Comparison of ENCODE assay signal across 8 mouse cellular contexts in the genomic region with DNA sequence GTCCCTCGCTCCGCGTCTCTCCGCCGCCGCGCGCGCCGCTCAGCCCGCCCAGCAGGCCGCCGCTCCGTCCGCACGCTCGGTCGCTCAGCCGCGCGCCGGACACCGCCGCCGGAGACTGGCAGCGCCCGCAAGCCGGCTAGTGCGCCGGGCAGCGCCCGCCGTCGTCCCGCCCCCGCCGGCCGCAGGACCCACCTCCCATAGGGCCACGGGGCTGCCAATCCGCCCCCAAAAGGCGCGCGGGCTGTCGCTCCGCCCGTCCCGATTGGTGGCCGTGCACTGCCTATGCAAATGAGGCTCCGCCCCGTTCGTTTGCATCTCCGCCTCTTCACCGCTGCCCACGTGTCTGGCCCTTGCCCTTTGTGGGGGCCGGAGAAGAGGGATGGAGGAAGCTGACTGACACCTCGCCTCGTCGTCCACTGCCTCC. TPM values are rescaled to one million over a fixed set of nuclear protein-coding genes. Genes with fewer than 3 reads are reported as not detected.
DNase-seq lines count a peak whose midpoint lies in the region; ATAC-seq and TF ChIP-seq lines count a peak whose summit lies in the region.

No protein-coding gene starts in this region.

- 0 out of 2 replicates have a peak overlapping the region, but pooled peaks have one; percentile 32 for H3K4me2 ChIP-seq in CH12.LX (ENCODE audit: insufficient read depth, low read depth, poor library complexity, severe bottlenecking)
- peak overlapping the region; percentile 85 for H3K4me2 ChIP-seq in heart, embryonic 15.5 days
- H3K4me2 ChIP-seq in liver, embryonic 12.5 days, result peak overlapping the region; percentile 96
- peak overlapping the region; percentile 84 for H3K4me2 ChIP-seq in stomach, embryonic 14.5 days (replicated peaks; ENCODE audit: low read depth, low read length)

- H3K4me1 ChIP-seq in CH12.LX (ENCODE audit: control insufficient read depth in 1 of 2, insufficient read depth in 2 of 2), result peaks cover 5 to 35% of the 10 kb centered on the region in 2 experiments
- H3K4me1 ChIP-seq in forebrain, embryonic 10.5 days, result peaks cover 29% of the 10 kb centered on the region
- peaks cover 12% of the 10 kb centered on the region for H3K4me1 ChIP-seq in heart, embryonic 15.5 days (replicated peaks)
- peaks cover 23% of the 10 kb centered on the region for H3K4me1 ChIP-seq in liver, embryonic 12.5 days
- H3K4me1 ChIP-seq in stomach, embryonic 14.5 days (ENCODE audit: control insufficient read depth, insufficient read depth, low read length), result peaks cover 5% of the 10 kb centered on the region

- peak; percentile 79 for TF ChIP-seq POLR2A in CH12.LX (IDR thresholded peaks at IDR 0.05; ENCODE audit: low read depth, low read length)

- H3K27me3 ChIP-seq in CH12.LX (replicated peaks), result no peaks in the 10 kb centered on the region
- H3K27me3 ChIP-seq in forebrain, embryonic 10.5 days (ENCODE audit: poor library complexity, severe bottlenecking), result no peaks in the 10 kb centered on the region
- H3K27me3 ChIP-seq in heart, embryonic 15.5 days, result no peaks in the 10 kb centered on the region
- no peaks in the 10 kb centered on the region for H3K27me3 ChIP-seq in liver, embryonic 12.5 days (replicated peaks)
- no peaks in the 10 kb centered on the region for H3K27me3 ChIP-seq in stomach, embryonic 14.5 days (ENCODE audit: control insufficient read depth, insufficient read depth, low read length)

- peak overlapping the region in 2 of 3 experiments; percentile 84 to 89 for H3K4me3 ChIP-seq in CH12.LX (replicated peaks in 1 of 3; ENCODE audit: low read depth in 2 of 3, low read length in 2 of 3, poor library complexity in 1 of 3)
- H3K4me3 ChIP-seq in forebrain, embryonic 10.5 days, result peak overlapping the region; percentile 86
- peak overlapping the region; percentile 74 for H3K4me3 ChIP-seq in heart, embryonic 15.5 days
- H3K4me3 ChIP-seq in liver, embryonic 12.5 days, result peak overlapping the region; percentile 82
- H3K4me3 ChIP-seq in stomach, embryonic 14.5 days (ENCODE audit: low read depth, low read length), result peak overlapping the region; percentile 74

- TF ChIP-seq RAD21 in CH12.LX (IDR thresholded peaks at IDR 0.05; ENCODE audit: low read depth, low read length), result no peak

- peaks cover 0 to 8% of the 10 kb centered on the region in 2 experiments for H3K36me3 ChIP-seq in CH12.LX (replicated peaks in 1 of 2; ENCODE audit: control insufficient read depth in 1 of 2, insufficient read depth in 1 of 2, low read length in 1 of 2)
- H3K36me3 ChIP-seq in forebrain, embryonic 10.5 days (replicated peaks), result peaks cover 4% of the 10 kb centered on the region; the same call in 1 of the 2 replicates
- H3K36me3 ChIP-seq in heart, embryonic 15.5 days, result no peaks in the 10 kb centered on the region
- no peaks in the 10 kb centered on the region for H3K36me3 ChIP-seq in liver, embryonic 12.5 days
- H3K36me3 ChIP-seq in stomach, embryonic 14.5 days (ENCODE audit: control insufficient read depth, insufficient read depth, low read length), result no peaks in the 10 kb centered on the region

- no peak for TF ChIP-seq EP300 in CH12.LX (IDR thresholded peaks at IDR 0.05; ENCODE audit: low read length)

- peak overlapping the region; percentile 57 for H3K9ac ChIP-seq in CH12.LX (ENCODE audit: insufficient read depth, low read depth)
- H3K9ac ChIP-seq in heart, embryonic 15.5 days, result peak overlapping the region; percentile 71
- peak overlapping the region; percentile 84 for H3K9ac ChIP-seq in liver, embryonic 12.5 days
- peak overlapping the region; percentile 49 for H3K9ac ChIP-seq in stomach, embryonic 14.5 days (replicated peaks; ENCODE audit: low read depth, low read length)

- peak overlapping the region; percentile 9 for H3K27ac ChIP-seq in CH12.LX (ENCODE audit: insufficient read depth, low read depth)
- H3K27ac ChIP-seq in forebrain, embryonic 10.5 days, result peak overlapping the region; percentile 94
- peak overlapping the region; percentile 80 for H3K27ac ChIP-seq in heart, embryonic 15.5 days
- H3K27ac ChIP-seq in liver, embryonic 12.5 days, result peak overlapping the region; percentile 84
- peak overlapping the region; percentile 69 for H3K27ac ChIP-seq in stomach, embryonic 14.5 days (ENCODE audit: low read length)

- ATAC-seq in heart, embryonic 15.5 days (replicated peaks; ENCODE audit: insufficient number of reproducible peaks, insufficient read depth, low FRiP score, low read depth), result peak; percentile 99
- ATAC-seq in liver, embryonic 12.5 days, result peak; percentile 99
- peak; percentile 98 for ATAC-seq in stomach, embryonic 14.5 days (ENCODE audit: insufficient number of reproducible peaks, insufficient read depth, low FRiP score, low read depth)

- peaks cover 3% of the 10 kb centered on the region for H3K9me3 ChIP-seq in CH12.LX (replicated peaks; ENCODE audit: low read length)
- peaks cover 5% of the 10 kb centered on the region; the same call in 1 of the 2 replicates for H3K9me3 ChIP-seq in forebrain, embryonic 10.5 days
- no peaks in the 10 kb centered on the region for H3K9me3 ChIP-seq in heart, embryonic 15.5 days (replicated peaks)
- no peaks in the 10 kb centered on the region for H3K9me3 ChIP-seq in liver, embryonic 12.5 days (replicated peaks)
- H3K9me3 ChIP-seq in stomach, embryonic 14.5 days (ENCODE audit: control insufficient read depth, low read depth, low read length), result no peaks in the 10 kb centered on the region

- dilution Hi-C loops in CH12.LX (cut with MboI; ENCODE audit: extremely low pct_ligation_motif_present, extremely low pct_unique_long_range_greater_than_20kb, low sequenced_read_pairs), result no loop called here

- peaks cover 6% of the 10 kb centered on the region; the same call in 1 of the 2 replicates for H3K79me2 ChIP-seq in CH12.LX (replicated peaks; ENCODE audit: control insufficient read depth, extremely low read depth, insufficient read depth, poor library complexity, severe bottlenecking)

- WGBS in forebrain, embryonic 10.5 days, result under 1% methylated on average over 54 of the region's 58 CpGs
- under 1% methylated on average over 53 of the region's 58 CpGs for WGBS in heart, embryonic 15.5 days
- WGBS in liver, embryonic 12.5 days (ENCODE audit: insufficient replicate concordance), result 0% methylated on average over 40 of the region's 58 CpGs
- under 1% methylated on average over 56 of the region's 58 CpGs for WGBS in stomach, embryonic 14.5 days

- in situ Hi-C loops in CH12.LX (cut with MboI; ENCODE audit: low pct_ligation_motif_present, low pct_unique_long_range_greater_than_20kb, low sequenced_read_pairs), result no loop called here

- TF ChIP-seq CTCF in CH12.LX (conservative IDR thresholded peaks at IDR 0.05 in 1 of 2, IDR thresholded peaks at IDR 0.05 in 1 of 2; ENCODE audit: low read depth in 2 of 2, low read length in 2 of 2), result no peak

- peak; percentile 97 for DNase-seq in CH12.LX (ENCODE audit: extremely low read depth)
- DNase-seq in c-Kit-positive CD71-negative TER-119-negative erythroid progenitor cells, embryonic 14.5 days (ENCODE audit: low read depth), result peak; percentile 92
- DNase-seq in forebrain, embryonic 10.5 days (ENCODE audit: extremely low spot score, low spot score), result peak; percentile 98
- peak; percentile 99 for DNase-seq in kidney, postnatal 14 days
- DNase-seq in natural killer cell, adult 2 months (ENCODE audit: low spot score in 2 of 2), result peak; percentile 97 to 98

TF ChIP-seq in CH12.LX, 34 proteins besides CTCF, POLR2A, EP300 and RAD21 (continues in another document):
- TF ChIP-seq RCOR1 (conservative IDR thresholded peaks at IDR 0.05; ENCODE audit: low read depth, low read length) (no peak), CHD2 (IDR thresholded peaks at IDR 0.05; ENCODE audit: low read length) (peak; percentile 76), SIN3A (IDR thresholded peaks at IDR 0.05; ENCODE audit: low read length) (0 out of 2 replicates have a peak, but pooled peaks have one; percentile 32), E2F4 (IDR thresholded peaks at IDR 0.05; ENCODE audit: insufficient replicate concordance, low read depth, low read length) (peak; percentile 83; the same call in 1 of the 2 replicates), ETS1 (conservative IDR thresholded peaks at IDR 0.05; ENCODE audit: low read depth, low read length) (no peak), TBP (conservative IDR thresholded peaks at IDR 0.05; ENCODE audit: low read depth, low read length) (peak; percentile 48; the same call in 1 of the 2 replicates), ZKSCAN1 (IDR thresholded peaks at IDR 0.05; ENCODE audit: borderline replicate concordance, low read depth, low read length) (no peak), MAZ (IDR thresholded peaks at IDR 0.05; ENCODE audit: low read depth, low read length) (peak; percentile 53; the same call in 1 of the 2 replicates), MXI1 (IDR thresholded peaks at IDR 0.05; ENCODE audit: low read depth, low read length) (peak; percentile 97), MAX (IDR thresholded peaks at IDR 0.05; ENCODE audit: low read length) (peak; percentile 95), PAX5 (IDR thresholded peaks at IDR 0.05; ENCODE audit: low read length) (no peak), UBTF (IDR thresholded peaks at IDR 0.05; ENCODE audit: low read depth, low read length) (peak; percentile 5; the same call in 1 of the 2 replicates), KAT2A (IDR thresholded peaks at IDR 0.05; ENCODE audit: insufficient replicate concordance, low read length) (no peak), CHD1 (IDR thresholded peaks at IDR 0.05; ENCODE audit: low read depth, low read length) (no peak), MYC (IDR thresholded peaks at IDR 0.05; ENCODE audit: low read depth, low read length) (peak; percentile 77; the same call in 1 of the 2 replicates), USF1 (IDR thresholded peaks at IDR 0.05; ENCODE audit: low read depth, low read length) (peak; percentile 77)

RNA-seq across cellular contexts. Expression of a gene that starts 31.3 kb away (rescaled TPM):
- total RNA-seq in CH12.LX (2012; rRNA removed) (14.4 and 17.5 TPM in 2 replicates), CH12.LX (2014; rRNA removed) (21.5 and 22.6 TPM in 2 replicates)
- 31.4 and 35.3 TPM in 2 replicates for polyA plus RNA-seq in CH12.LX (2012; ENCODE audit: insufficient read length, low read depth)
- polyA plus RNA-seq in forebrain, embryonic 10.5 days (2016; fragmentation: Nextera tagmentation; extraction: Ambion mirVana), result 31.7 and 33.5 TPM in 2 replicates
- 16.2 and 33.9 TPM in 2 replicates for polyA plus RNA-seq in heart, embryonic 15.5 days (2015; fragmentation: Nextera tagmentation; extraction: Ambion mirVana)
- polyA plus RNA-seq in liver, embryonic 12.5 days (2016; fragmentation: Nextera tagmentation; extraction: Ambion mirVana), result 16.6 and 17.0 TPM in 2 replicates
- 7.1 TPM in 2 replicates for polyA plus RNA-seq in stomach, embryonic 14.5 days (2014; fragmentation: Nextera tagmentation; extraction: Ambion mirVana)

RNA-seq across cellular contexts. Expression of a gene that starts 44.6 kb away (rescaled TPM):
- not detected in 2 replicates for total RNA-seq in CH12.LX (2012; rRNA removed)
- total RNA-seq in CH12.LX (2014; rRNA removed), result not detected in 2 replicates
- not detected in 2 replicates for polyA plus RNA-seq in CH12.LX (2012; ENCODE audit: insufficient read length, low read depth)
- polyA plus RNA-seq in forebrain, embryonic 10.5 days (2016; fragmentation: Nextera tagmentation; extraction: Ambion mirVana), result not detected in 2 replicates
- not detected in 2 replicates for polyA plus RNA-seq in heart, embryonic 15.5 days (2015; fragmentation: Nextera tagmentation; extraction: Ambion mirVana)
- not detected in 2 replicates for polyA plus RNA-seq in liver, embryonic 12.5 days (2016; fragmentation: Nextera tagmentation; extraction: Ambion mirVana)
- not detected in 2 replicates for polyA plus RNA-seq in stomach, embryonic 14.5 days (2014; fragmentation: Nextera tagmentation; extraction: Ambion mirVana)

Comparison
In these comparisons a context has a peak if more than half of its experiments do, and no peak if none do; other contexts are left out.
1. Peak in every context shown above with its lines: DNase-seq, ATAC-seq, H3K4me3 ChIP-seq and H3K27ac ChIP-seq.
2. H3K27ac ChIP-seq: peak in every context shown above with its lines; median percentile 94 in forebrain, embryonic 10.5 days; 84 in liver, embryonic 12.5 days; 80 in heart, embryonic 15.5 days; 69 in stomach, embryonic 14.5 days; 9 in CH12.LX.
3. H3K4me2 ChIP-seq: peak in every context shown above with its lines; median percentile 96 in liver, embryonic 12.5 days; 85 in heart, embryonic 15.5 days; 84 in stomach, embryonic 14.5 days; 32 in CH12.LX.